Mouse (Mus musculus): ENCODE results near the gene Chn1.

Gene Chn1

GRCm38 (mm10) chr2:73637688-73638087 lies 137.5 kb downstream of the Chn1 start:
- no peak for DNase-seq (ENCODE audit: extremely low read depth, low read depth)

GRCm38 (mm10) chr2:73636387-73636786 lies 138.8 kb downstream of the Chn1 start:
- DNase-seq (ENCODE audit: extremely low read depth, low read depth): no peak

- DNase-seq (ENCODE audit: extremely low read depth, low read depth): no peak
These were observed 143.3 kb downstream of the Chn1 start for GRCm38 (mm10) chr2:73631816-73632215.

- DNase-seq (ENCODE audit: extremely low read depth, low read depth): no peak
These were observed 156.6 kb downstream of the Chn1 start for GRCm38 (mm10) chr2:73618486-73619052.

- no peak for DNase-seq (ENCODE audit: extremely low read depth, low read depth)
These were observed 158.6 kb downstream of the Chn1 start for GRCm38 (mm10) chr2:73616434-73617057.

GRCm38 (mm10) chr2:73615456-73615855 lies 159.7 kb downstream of the Chn1 start:
- no peak for DNase-seq (ENCODE audit: extremely low read depth, low read depth)

- no peak for DNase-seq (ENCODE audit: extremely low read depth, low read depth)
These were observed 160.8 kb downstream of the Chn1 start for GRCm38 (mm10) chr2:73614303-73614702.

GRCm38 (mm10) chr2:73612941-73613340 lies 162.2 kb downstream of the Chn1 start:
- no peak for DNase-seq (ENCODE audit: extremely low read depth, low read depth)

GRCm38 (mm10) chr2:73612367-73612914 lies 162.7 kb downstream of the Chn1 start:
- DNase-seq (ENCODE audit: extremely low read depth, low read depth): no peak

GRCm38 (mm10) chr2:73611798-73612197 lies 163.3 kb downstream of the Chn1 start:
- DNase-seq (ENCODE audit: extremely low read depth, low read depth): no peak

GRCm38 (mm10) chr2:73609724-73610210 lies 165.4 kb downstream of the Chn1 start:
- DNase-seq (ENCODE audit: extremely low read depth, low read depth): no peak

GRCm38 (mm10) chr2:73609067-73609723 lies 166.0 kb downstream of the Chn1 start:
- no peak for DNase-seq (ENCODE audit: extremely low read depth, low read depth)

GRCm38 (mm10) chr2:73608391-73608790 lies 166.8 kb downstream of the Chn1 start:
- DNase-seq (ENCODE audit: extremely low read depth, low read depth): no peak

- DNase-seq (ENCODE audit: extremely low read depth, low read depth): no peak
These were observed 167.5 kb downstream of the Chn1 start for GRCm38 (mm10) chr2:73607609-73608008.

- no peak for DNase-seq (ENCODE audit: extremely low read depth, low read depth)
These were observed 168.0 kb downstream of the Chn1 start for GRCm38 (mm10) chr2:73607146-73607545.

- DNase-seq (ENCODE audit: extremely low read depth, low read depth): no peak
These were observed 168.5 kb downstream of the Chn1 start for GRCm38 (mm10) chr2:73606616-73607015.

GRCm38 (mm10) chr2:73605077-73605476 lies 170.1 kb downstream of the Chn1 start:
- no peak for DNase-seq (ENCODE audit: extremely low read depth, low read depth)

- DNase-seq (ENCODE audit: extremely low read depth, low read depth): no peak
These were observed 170.6 kb downstream of the Chn1 start for GRCm38 (mm10) chr2:73604579-73604978.

- DNase-seq (ENCODE audit: extremely low read depth, low read depth): no peak
These were observed 174.5 kb downstream of the Chn1 start for GRCm38 (mm10) chr2:73600650-73601049.

- DNase-seq (ENCODE audit: extremely low read depth, low read depth): no peak
These were observed 177.4 kb downstream of the Chn1 start for GRCm38 (mm10) chr2:73597772-73598171.

GRCm38 (mm10) chr2:73596786-73597185 lies 178.4 kb downstream of the Chn1 start:
- no peak for DNase-seq (ENCODE audit: extremely low read depth, low read depth)

- DNase-seq (ENCODE audit: extremely low read depth, low read depth): no peak
These were observed 178.8 kb downstream of the Chn1 start for GRCm38 (mm10) chr2:73596326-73596725.

Measured in MEL-GATA-1-ER (cell line).